Mouse (Mus musculus): ENCODE results near the gene Gabarapl1.

The Gabarapl1 gene

DNA sequence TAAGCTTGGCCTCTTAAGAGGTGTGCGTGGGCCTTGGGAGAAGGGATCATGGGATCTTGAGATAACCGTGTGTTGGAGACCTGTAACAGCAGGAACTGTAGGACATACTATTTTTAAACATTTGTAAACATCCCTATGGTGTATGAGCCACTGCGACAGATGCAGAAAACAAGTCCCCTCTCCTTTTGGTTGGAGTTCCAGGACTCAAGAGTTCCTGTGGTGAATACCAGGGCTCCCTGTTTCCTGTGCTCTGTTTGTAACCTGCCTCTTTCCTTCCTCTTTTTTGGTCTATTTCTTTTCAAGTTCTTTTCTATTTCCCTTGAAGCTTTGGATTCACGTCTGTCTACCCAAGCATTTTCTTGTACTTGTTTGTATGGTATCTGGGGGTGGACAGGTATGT lies 2.8 kb downstream of the Gabarapl1 start:
- no peak for DNase-seq (ENCODE audit: low spot score)

- DNase-seq (ENCODE audit: low spot score), result no peak
Observed at GRCm38 (mm10) chr6:129538555-129538954, 5.6 kb downstream of the Gabarapl1 start.

GRCm38 (mm10) chr6:129541931-129542330 lies 9.0 kb downstream of the Gabarapl1 start:
- no peak for DNase-seq (ENCODE audit: low spot score)

- DNase-seq (ENCODE audit: low spot score), result no peak
Observed at GRCm38 (mm10) chr6:129542540-129542939, 9.6 kb downstream of the Gabarapl1 start.

DNA sequence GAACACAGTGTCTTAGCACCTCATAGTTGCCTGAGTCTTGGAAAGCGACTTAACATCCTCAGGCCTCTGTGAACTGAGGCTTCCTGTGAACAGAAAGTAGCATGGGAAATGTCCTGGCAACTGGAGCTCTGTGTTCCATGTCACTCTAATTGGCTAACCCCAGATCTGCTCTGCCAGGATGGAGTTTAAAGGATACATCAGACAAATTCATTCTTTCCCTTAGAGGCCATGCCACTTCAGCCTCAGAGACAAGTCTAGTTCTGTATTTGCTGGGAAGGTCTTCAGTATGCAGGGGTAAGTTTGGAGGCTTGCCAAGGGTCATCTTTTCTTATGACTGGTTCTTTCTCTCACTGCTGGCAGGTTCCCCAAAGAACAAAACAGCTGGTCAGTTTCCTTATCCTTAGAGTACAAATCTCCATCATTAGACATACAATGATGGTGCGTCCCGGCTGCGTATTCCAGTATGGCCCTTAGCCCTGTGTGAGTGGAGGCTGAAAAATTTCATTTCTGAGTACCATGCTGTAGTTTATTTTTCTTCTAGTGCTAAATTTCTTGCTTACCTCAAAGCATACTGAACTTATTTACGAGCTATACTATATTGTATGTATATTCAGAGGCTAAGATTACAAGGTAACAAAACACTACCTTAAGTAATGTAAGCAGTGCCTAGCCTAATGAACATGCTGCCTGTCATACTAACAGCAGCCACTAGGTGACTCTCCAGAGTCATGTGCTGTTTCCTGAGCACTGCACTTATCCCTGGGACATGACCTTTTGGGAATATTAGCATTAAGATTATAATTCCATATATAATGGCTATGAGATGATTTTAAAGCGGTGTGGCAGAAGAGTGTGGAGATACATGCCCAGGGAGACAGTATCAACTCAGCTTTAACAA lies 11.0 kb downstream of the Gabarapl1 start:
- DNase-seq (ENCODE audit: low spot score), result peak; percentile 7

DNA sequence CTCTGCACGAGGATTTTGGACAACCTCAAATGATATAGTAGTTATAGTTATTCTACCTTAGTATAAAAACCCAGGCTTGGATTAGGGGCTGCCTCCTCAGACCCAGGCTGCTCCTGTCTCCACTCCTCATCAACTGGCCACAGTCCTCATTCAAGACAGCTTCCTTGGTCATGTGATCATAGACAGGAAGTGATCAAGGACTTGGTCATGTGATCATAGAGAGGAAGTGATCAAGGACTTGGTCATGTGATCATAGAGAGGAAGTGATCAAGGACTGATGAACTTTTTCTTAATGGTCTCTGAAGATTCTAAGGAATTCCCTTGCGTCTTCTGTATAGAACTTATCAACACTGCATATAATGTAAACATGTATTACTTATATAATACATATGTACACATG lies 14.3 kb downstream of the Gabarapl1 start:
- DNase-seq (ENCODE audit: low spot score), result no peak

DNA sequence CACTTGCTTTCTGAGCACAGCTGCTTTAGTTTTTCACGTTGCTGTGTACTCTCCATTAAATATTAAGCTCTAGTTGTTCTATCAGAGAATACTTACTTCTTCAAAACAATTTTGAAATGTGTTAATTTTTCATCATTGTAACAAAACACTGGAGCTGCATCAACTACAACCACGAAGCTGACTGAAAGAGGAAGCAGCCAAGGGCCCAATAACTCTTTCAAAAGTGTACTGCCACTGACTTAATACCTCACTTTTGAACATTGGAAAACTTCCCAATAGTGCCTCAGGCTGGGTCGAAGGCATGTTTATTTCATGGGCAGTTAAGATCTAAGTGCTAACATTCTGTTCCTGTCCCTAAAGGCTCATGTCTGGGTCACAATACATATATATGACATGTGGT lies 15.0 kb downstream of the Gabarapl1 start:
- DNase-seq (ENCODE audit: low spot score), result no peak

GRCm38 (mm10) chr6:129557298-129558023 lies 24.5 kb downstream of the Gabarapl1 start:
- no peak for DNase-seq (ENCODE audit: low spot score)

- peak; percentile 41 for DNase-seq (ENCODE audit: low spot score)
Observed at GRCm38 (mm10) chr6:129558946-129559640, 26.1 kb downstream of the Gabarapl1 start.

GRCm38 (mm10) chr6:129559641-129560027 lies 26.7 kb downstream of the Gabarapl1 start:
- DNase-seq (ENCODE audit: low spot score), result no peak

DNA sequence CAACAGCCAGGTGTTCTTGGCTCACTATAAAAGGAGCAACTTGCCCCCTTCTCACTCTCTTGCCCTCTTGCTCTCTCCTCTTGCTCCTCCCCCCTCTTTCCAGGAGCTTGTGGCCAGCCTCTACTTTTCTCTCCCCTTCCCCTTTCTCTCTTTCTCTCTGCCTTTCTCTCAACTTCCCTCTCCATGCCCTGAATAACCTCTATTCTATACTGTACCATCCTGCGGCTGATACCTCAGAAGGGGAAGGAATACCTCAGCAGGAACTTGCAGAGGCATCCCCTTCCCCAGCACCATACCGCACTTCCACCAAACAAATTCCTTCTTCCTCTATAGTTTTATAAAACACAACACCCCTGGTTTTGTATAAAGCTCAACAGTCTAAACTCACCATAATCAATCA lies 32.3 kb downstream of the Gabarapl1 start:
- no peak for DNase-seq (ENCODE audit: low spot score)

DNA sequence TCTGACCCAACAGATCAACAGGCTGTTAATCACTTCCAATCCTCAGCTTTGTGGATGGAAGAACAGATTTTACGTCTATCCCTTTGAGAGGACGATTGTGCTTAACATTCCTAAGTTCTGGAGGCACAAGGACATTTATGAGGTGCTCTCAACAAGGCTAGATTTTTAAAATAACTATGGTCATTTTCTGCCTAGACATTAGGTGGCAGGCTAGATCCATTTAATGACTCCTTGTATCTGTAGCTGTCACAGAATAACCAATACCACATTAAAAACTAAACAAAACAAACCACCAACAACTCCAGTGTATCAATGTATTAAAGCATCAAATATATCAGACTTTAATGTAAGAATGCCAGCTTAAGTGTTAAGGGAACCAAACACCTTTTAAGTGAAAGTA lies 42.4 kb downstream of the Gabarapl1 start:
- DNase-seq (ENCODE audit: low spot score), result no peak

DNA sequence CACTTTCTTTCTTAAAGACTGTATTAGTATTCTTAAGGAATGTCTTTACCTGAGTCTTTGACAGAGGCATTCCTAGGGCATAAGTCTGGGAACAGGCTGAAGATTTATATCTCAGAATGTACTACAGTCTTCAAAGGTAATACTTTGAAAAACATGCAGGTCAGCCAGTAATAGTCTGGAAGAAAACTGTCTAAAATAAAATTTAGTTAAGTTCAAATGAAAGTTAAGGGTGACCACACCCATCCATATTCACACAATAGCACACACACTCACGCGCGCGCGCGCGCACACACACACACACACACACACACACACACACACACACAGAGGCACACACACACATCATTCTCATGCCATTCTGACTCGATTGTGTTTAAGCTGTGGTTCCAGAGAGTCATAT lies 44.6 kb downstream of the Gabarapl1 start, which contains the start of gene Klre1:
TSS of gene Klre1 (plus strand) at position 301 of the 400 bp plus-strand sequence.
- no peak for DNase-seq (ENCODE audit: low spot score)

DNA sequence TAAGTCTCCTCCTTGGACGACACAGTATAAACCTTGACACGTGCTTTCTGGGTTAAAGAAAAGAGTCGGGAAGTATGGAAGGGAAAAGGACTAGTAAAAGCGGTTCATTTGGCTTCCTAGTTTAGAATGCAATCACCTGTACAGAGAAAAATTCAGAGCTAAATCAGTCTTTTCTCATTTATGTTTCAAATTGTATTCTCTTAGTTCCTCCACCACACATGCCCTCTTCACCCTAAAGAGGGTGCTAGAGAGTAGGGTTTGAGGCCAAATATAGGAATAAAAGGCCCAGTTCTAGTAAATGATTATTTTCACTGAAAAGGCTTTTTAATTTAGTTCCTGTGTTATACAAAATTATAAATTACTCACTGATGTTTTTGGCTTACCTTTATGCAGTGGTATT lies 48.3 kb downstream of the Gabarapl1 start:
- peak; percentile 32 for DNase-seq (ENCODE audit: low spot score)

GRCm38 (mm10) chr6:129581896-129582295 lies 48.9 kb downstream of the Gabarapl1 start:
- DNase-seq (ENCODE audit: low spot score), result no peak

DNA sequence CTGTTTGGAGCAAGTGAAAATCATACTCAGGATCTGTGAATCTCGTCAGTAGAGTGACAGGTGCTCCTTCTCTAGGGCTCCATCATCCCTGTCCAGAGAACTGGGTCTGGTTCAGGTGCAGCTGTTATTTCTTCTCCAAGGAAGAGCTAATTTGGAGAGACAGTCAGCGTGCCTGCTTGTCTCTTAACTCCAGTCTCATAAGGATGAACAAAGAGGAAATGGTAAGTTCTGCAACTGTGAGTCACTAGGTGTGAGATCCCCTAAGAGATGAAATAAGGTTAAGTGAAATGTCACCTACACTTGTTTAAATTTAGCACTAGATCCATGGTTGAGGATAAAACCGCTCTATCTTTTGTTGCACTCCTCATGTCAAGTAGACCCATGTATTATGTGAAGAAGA lies 50.1 kb downstream of the Gabarapl1 start:
- no peak for DNase-seq (ENCODE audit: low spot score)

DNA sequence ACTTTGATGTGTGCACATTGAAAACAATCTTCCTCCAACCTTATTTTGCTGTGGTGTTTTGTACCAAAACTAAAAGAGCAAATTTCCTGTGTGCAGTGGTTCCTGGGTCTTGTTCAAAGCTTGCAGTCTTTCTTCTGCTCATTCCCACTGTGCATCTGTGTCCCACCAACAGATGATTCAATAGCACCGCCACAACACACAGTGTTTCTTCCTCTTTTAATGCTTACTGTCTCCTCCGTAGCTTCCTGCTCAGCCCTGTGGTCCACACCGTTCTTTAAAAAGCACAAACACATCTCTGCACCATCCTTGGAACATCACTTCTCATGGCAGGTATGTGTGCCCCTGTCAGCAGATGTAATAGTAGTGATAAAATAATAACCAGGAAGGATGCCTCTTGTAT lies 58.5 kb downstream of the Gabarapl1 start, which contains the start of gene Klrd1:
TSS of gene Klrd1 (plus strand) at position 275 of the 400 bp plus-strand sequence.
- DNase-seq (ENCODE audit: low spot score), result peak; percentile 73

Measured in T-cell, adult 2 months (primary cell).